Mouse (Mus musculus) heart, embryonic 13.5 days (tissue): Measurements from ENCODE around the gene Rabac1. TPM values are rescaled to one million over a fixed set of nuclear protein-coding genes. Genes with fewer than 3 reads are reported as not detected.

Experiments used
- ATAC-seq: fragments of 200-750 bp; cut with Nextera tagmentation; 2 replicates; pipeline ENCODE4 v1.8.0; 2017; ENCODE audit warnings: moderate TSS enrichment; ENCODE audit not compliant: insufficient number of reproducible peaks, low FRiP score, low TSS enrichment; ENCODE audit errors: extremely low read depth
- H3K27ac ChIP-seq: fragments of 300-500 bp; sonication (generic); replicated peaks from 2 replicates; pipeline ENCODE4 v1.5.1; 2015; ENCODE audit warnings: moderate library complexity, mild to moderate bottlenecking, inconsistent platforms
- H3K27me3 ChIP-seq: fragments of 300-500 bp; sonication (generic); replicated peaks from 2 replicates; pipeline ENCODE4 v1.6.1; 2015; ENCODE audit warnings: mild to moderate bottlenecking, inconsistent platforms
- H3K36me3 ChIP-seq: fragments of 300-500 bp; sonication (generic); 2 replicates; pipeline ENCODE4 v1.6.1; 2015; ENCODE audit warnings: mild to moderate bottlenecking, inconsistent platforms
- H3K4me1 ChIP-seq: fragments of 300-500 bp; sonication (generic); 2 replicates; pipeline ENCODE4 v1.6.1; 2015; ENCODE audit warnings: inconsistent platforms
- H3K4me2 ChIP-seq: fragments of 300-500 bp; sonication (generic); 2 replicates; pipeline ENCODE4 v1.6.1; 2015; ENCODE audit warnings: inconsistent platforms, mild to moderate bottlenecking, moderate library complexity
- H3K4me3 ChIP-seq: fragments of 300-500 bp; sonication (generic); 2 replicates; pipeline ENCODE4 v1.5.1; 2015; ENCODE audit warnings: moderate library complexity, mild to moderate bottlenecking, inconsistent platforms
- H3K9ac ChIP-seq: fragments of 300-500 bp; sonication (generic); 2 replicates; pipeline ENCODE4 v1.6.1; 2015; ENCODE audit warnings: inconsistent platforms, mild to moderate bottlenecking, moderate library complexity
- H3K9me3 ChIP-seq: fragments of 300-500 bp; sonication (generic); 2 replicates; pipeline ENCODE4 v1.6.1; 2016; ENCODE audit warnings: inconsistent platforms
- WGBS: fragments of 180-500 bp; shearing (Covaris S2); methylation state at CpG from one replicate; pipeline ENCODE4 v1.1.7; 2015; ENCODE audit warnings: mixed read lengths; 5-methylcytosine and 5-hydroxymethylcytosine counted together
- polyA plus RNA-seq: library from polyadenylated mRNA; unstranded; fragments of >200 nt; fragmentation: Nextera tagmentation; extraction: Ambion mirVana; gene quantifications from 2 replicates; pipeline ENCODE4 v1.2.1, GENCODE M21; 2015

The Rabac1 gene
- polyA plus RNA-seq, 1 experiment from 2014 or later: 185 TPM

DNA sequence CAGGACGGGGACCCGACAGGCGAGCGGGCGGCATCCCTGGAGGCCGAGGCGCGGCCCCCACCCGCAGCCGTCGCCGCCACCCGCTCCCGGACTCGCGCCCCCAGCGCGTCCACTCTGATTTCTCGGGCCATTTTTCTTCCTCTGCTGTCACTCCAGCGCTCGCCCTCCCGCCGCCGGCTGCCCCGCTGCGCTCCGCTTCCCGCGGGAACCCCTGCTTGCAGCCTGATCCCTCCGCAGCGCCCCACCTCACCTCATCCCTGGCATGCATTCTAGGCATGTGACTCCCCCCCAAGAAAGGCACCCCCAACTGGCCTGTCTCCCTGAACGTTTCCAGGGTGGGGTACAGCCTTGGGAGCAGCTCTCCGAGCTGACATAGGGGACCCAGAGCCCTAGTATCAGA is 17.3 kb downstream of the Rabac1 start:
- Histone ChIP-seq H3K4me1 (peaks cover 9% of the 10 kb centered on the region), H3K4me3 (peak overlapping the region; percentile 49), H3K9me3 (no peaks in the 10 kb centered on the region), H3K27ac (no peak overlapping the region), H3K36me3 (no peaks in the 10 kb centered on the region), H3K4me2 (peak overlapping the region; percentile 70), H3K9ac (peak overlapping the region; percentile 70; the same call in 1 of the 2 replicates), H3K27me3 (peaks cover 78% of the 10 kb centered on the region)
- ATAC-seq: no peak
- WGBS: 3% methylated on average over 28 of the region's 33 CpGs

DNA sequence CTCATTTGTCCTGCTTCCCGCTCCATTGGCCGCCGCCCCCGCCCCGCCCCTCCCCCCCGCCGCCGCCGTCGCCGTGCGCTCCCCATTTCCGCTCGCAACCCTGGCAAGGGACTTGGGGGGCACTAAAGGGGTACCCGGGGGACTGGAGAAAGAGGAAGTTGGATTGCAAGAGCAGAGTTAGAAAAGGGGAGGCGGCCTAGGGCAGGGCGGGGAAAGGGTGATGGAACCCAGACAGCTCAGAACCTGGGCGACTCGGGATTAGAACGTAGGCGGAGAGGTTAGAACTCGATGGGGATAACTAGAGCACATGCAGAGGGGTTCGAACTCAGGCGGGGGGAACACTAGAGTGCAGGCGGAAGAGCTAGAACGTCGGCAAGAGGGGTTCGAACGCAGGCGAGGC is 18.1 kb downstream of the Rabac1 start:
- Histone ChIP-seq H3K27me3 (peaks cover 86% of the 10 kb centered on the region), H3K4me2 (peak overlapping the region; percentile 70), H3K36me3 (no peaks in the 10 kb centered on the region), H3K27ac (no peak overlapping the region), H3K9me3 (no peaks in the 10 kb centered on the region), H3K4me1 (peaks cover 9% of the 10 kb centered on the region), H3K9ac (peak overlapping the region; percentile 70), H3K4me3 (peak overlapping the region; percentile 49)
- WGBS: 2% methylated on average over 26 of the region's 30 CpGs
- ATAC-seq: no peak

DNA sequence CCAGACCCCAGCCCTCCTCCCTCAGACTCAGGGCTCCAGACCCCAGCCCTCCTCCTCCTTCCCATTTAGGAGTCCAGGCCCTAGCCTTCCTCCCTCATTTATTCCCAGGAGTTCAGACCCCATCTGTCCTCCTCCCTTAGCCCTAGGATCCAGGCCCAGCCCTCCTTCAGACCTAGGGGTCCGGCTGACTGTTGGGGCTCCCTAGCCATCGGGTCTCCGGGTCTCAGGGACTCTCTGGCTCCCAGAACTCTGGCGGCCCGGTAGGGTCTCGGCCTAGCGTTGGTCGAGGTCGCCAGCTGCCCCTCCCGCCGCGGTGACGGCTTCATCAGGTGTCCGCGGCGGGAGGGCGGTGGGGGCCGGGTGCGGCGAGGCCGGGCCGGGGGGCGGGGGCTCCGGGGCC is 18.6 kb downstream of the Rabac1 start:
- ATAC-seq: no peak
- H3K27me3 ChIP-seq: peaks cover 90% of the 10 kb centered on the region
- H3K36me3 ChIP-seq: no peaks in the 10 kb centered on the region
- H3K9me3 ChIP-seq: no peaks in the 10 kb centered on the region
- peak overlapping the region; percentile 70 for H3K9ac ChIP-seq
- H3K27ac ChIP-seq: no peak overlapping the region
- 1% methylated on average over 22 of the region's 24 CpGs for WGBS
- H3K4me3 ChIP-seq: peak overlapping the region; percentile 49
- peaks cover 9% of the 10 kb centered on the region for H3K4me1 ChIP-seq
- H3K4me2 ChIP-seq: peak overlapping the region; percentile 70

DNA sequence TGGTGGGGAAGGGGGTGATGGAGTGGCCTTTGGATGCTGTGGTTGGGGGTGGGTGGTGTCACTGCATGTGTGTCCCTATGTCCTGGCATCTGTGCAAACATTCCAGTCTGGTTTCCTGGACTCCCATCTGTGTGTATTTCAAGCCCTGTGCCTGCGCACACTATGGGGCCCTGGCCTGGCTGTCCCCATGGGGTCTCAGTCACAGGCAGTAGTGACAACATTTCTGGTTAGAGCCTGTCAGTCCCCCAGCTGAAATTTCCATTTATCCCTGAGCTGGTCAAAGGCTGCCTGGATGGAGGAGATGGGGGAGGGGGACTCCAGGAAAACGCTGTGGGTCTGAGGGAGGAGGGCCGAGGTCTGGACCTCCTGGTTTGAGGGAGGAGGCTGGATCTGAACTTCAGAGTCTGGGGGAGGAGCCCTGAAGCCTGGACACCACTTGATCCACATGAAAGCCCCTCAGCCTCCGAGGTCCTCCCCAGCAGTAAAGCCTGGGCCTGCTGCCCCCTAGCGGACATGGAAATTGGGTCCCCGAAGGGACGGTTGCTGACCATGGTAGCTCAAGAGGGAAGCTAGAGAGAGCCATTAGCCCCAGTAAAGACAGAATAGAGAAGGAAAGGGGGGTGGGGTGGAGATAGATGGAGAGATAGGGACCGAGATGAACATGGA is 22.5 kb downstream of the Rabac1 start:
- H3K4me1 ChIP-seq: peaks cover 7% of the 10 kb centered on the region
- H3K9me3 ChIP-seq: no peaks in the 10 kb centered on the region
- no peak for ATAC-seq
- no peak overlapping the region for H3K9ac ChIP-seq
- H3K4me2 ChIP-seq: no peak overlapping the region
- peaks cover 100% of the 10 kb centered on the region for H3K27me3 ChIP-seq
- no peak overlapping the region for H3K4me3 ChIP-seq
- 1% methylated on average over 8 of the region's 8 CpGs for WGBS
- no peaks in the 10 kb centered on the region for H3K36me3 ChIP-seq
- H3K27ac ChIP-seq: no peak overlapping the region

DNA sequence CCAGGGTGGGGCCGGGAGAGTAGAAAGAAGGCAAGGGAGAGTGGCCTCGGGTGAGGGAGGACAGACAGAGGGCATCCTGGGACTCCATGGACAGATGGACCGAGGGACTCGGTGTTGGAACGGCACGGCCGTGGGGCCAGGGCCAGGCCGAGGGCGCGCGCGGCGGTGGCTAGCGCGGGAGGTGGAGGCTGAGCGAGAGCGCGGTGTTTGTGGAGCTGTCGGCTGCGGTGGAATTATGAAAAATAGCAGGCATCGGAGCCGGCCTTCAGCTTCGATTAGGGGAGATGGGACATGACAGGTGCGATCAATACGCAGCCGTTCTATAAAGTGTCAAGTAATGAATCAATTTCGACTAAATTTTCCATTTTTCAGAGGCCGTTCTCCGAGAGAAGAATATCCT is 23.8 kb downstream of the Rabac1 start:
- no peaks in the 10 kb centered on the region for H3K9me3 ChIP-seq
- 6% methylated on average over 29 of the region's 29 CpGs for WGBS
- peaks cover 100% of the 10 kb centered on the region for H3K27me3 ChIP-seq
- H3K4me2 ChIP-seq: no peak overlapping the region
- H3K36me3 ChIP-seq: no peaks in the 10 kb centered on the region
- ATAC-seq: no peak
- H3K4me3 ChIP-seq: no peak overlapping the region
- H3K9ac ChIP-seq: no peak overlapping the region
- H3K4me1 ChIP-seq: peaks cover 10% of the 10 kb centered on the region
- no peak overlapping the region for H3K27ac ChIP-seq

DNA sequence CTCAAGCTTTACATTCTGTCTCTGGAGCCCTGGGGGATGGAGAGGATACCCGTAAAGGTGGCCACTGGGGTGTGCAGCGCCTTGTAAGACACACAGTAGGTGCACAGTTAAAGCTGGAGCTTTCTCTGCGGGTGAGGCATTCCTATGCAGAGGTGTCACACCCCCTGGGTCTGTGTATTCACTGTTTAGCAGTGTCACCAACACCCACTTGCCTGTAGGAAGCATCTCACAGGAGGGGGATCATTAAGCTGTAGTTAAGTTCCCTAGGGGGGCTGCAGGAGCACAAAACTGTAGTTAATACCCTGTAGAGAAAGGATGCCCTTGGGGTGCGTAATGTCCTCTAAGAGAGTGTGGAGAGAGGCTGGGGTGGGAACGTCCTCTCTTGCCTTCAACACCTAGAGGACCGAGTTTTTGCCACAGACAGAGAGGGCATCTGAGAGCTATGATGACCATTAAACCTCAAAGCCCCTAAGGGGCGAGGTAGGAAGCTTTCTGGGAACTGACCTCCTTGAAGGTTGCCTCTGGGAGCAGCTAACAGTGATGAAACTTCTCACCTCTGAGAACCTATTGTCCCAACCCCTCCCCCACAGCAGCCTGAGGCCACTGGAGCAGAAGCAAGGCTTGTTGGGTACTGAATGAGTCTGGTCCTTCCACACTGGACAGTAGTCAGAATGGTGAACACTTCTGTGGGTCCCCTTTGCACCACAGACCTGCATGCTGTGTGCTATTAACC is 25.1 kb downstream of the Rabac1 start:
- no peak for ATAC-seq
- Histone ChIP-seq H3K4me3 (no peak overlapping the region), H3K27ac (no peak overlapping the region), H3K4me2 (no peak overlapping the region), H3K4me1 (peaks cover 10% of the 10 kb centered on the region), H3K36me3 (no peaks in the 10 kb centered on the region), H3K9ac (no peak overlapping the region), H3K9me3 (no peaks in the 10 kb centered on the region), H3K27me3 (peaks cover 100% of the 10 kb centered on the region)
- WGBS: 2% methylated on average over 7 of the region's 7 CpGs

DNA sequence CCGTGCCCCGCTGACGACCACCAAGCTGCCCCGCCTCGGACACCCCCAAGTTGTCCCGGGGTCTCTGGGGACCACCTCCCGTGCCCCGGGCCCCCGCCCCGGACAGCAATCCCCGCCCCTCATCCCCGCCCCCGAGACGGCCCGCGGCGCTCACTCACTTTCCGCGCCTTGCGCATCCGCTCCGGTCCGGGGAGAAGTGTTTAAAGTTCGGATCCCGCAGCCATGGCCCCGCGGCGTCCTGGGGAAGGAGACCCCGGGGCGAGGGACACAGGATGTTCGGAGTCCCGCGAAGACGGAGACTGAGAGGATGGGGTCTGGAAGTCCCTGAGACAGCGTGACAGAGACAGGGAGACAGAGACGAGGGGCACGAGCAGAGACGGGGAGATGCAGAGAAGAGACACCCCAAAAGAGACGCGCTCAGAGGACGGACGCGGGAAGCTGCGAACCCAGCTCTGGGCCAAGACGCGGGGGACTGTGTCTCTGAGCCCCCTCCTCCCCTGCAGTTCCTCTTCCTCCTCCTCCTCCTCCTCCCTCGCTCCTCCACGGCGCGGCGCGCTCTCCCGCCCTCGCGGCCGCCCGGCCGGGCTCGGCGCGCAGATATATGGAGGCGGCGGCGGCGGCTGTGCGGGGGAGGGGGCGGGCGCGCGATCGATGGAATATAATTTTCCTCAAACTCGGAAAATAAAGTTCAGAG is 28.1 kb downstream of the Rabac1 start, which contains the start of gene Gm4881:
Gm4881 (minus strand) TSS at position 238 of the 694 bp plus-strand sequence.
- Histone ChIP-seq H3K4me2 (peak within 1 kb of the TSS; percentile 73), H3K27ac (no peak within 1 kb of the TSS), H3K36me3 (no peaks in the 10 kb centered on the region), H3K9ac (peak within 1 kb of the TSS; percentile 58), H3K9me3 (no peaks in the 10 kb centered on the region), H3K27me3 (peaks cover 100% of the 10 kb centered on the region), H3K4me1 (peaks cover 10% of the 10 kb centered on the region), H3K4me3 (peak within 1 kb of the TSS; percentile 51)
- no peak for ATAC-seq
- under 1% methylated on average over 62 of the region's 72 CpGs for WGBS

DNA sequence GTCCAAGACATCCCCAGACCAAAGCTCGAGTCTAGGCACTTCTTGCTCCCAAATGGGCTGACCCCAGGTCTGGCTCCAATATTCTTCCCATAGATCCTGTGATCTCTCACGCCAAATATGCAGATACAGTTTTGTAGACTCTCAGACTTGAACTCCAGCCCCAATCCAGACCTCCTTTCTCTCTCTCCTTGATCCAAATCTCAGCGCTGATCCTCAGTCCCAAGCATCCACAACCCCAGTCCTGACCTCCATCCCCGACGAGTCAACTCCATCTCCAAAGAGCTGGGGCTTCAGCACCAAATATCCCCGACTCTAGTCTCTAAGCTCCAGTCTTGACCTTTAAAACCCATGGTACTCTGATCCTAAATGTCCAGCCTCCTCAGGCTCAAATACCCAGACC is 28.9 kb downstream of the Rabac1 start:
- Histone ChIP-seq H3K27me3 (peaks cover 100% of the 10 kb centered on the region), H3K4me1 (peaks cover 10% of the 10 kb centered on the region), H3K9ac (no peak overlapping the region), H3K9me3 (no peaks in the 10 kb centered on the region), H3K4me3 (no peak overlapping the region), H3K4me2 (no peak overlapping the region), H3K36me3 (no peaks in the 10 kb centered on the region), H3K27ac (no peak overlapping the region)
- ATAC-seq: no peak
- 7% methylated on average over 6 of the region's 6 CpGs for whole genome bisulfite sequencing

DNA sequence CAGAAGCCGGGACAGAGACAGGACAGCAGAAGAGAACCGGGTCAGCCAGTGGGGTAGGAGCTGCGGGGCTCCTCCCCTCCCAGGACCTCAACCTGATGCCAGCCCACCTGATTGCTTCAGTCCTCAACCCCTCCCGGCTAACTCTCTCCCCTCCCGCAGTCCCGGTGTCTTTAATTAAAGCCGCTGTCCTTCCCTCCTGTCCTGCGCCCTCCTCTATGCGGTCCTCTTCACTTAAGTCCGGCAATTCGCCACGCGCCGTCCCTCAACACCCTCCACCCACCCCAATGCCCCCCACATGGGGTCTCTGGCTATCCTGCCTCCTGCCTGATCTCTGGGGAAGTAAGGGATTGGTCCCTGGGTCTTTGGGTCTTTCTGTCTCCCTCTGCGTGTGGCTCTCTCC is 40.9 kb downstream of the Rabac1 start:
- H3K27ac ChIP-seq: no peak overlapping the region
- WGBS: under 1% methylated on average over 11 of the region's 15 CpGs
- peaks cover 10% of the 10 kb centered on the region for H3K36me3 ChIP-seq
- no peak overlapping the region for H3K4me3 ChIP-seq
- no peak overlapping the region for H3K4me2 ChIP-seq
- no peak for ATAC-seq
- peaks cover 6% of the 10 kb centered on the region; the same call in 1 of the 2 replicates for H3K4me1 ChIP-seq
- H3K9me3 ChIP-seq: no peaks in the 10 kb centered on the region
- H3K27me3 ChIP-seq: peaks cover 95% of the 10 kb centered on the region
- no peak overlapping the region for H3K9ac ChIP-seq

DNA sequence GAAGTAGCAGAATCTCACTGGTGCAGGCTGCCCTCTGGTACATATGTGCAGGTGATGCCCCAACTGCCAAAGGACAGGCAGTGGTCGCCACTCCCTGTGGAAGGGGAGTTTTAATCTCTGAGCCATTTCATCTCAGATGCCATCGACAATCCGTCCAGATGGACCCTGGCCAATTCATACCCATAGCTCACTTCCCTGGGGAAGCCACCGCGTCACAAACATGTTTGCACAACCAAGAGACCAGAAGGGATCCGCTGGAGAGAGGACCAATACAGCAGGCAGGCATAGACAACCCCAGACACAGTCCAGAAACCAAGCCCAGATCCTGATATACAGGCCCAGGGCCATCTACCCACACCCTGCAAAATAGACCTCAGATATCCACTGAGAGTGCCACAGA is 42.1 kb downstream of the Rabac1 start:
- Histone ChIP-seq H3K9me3 (no peaks in the 10 kb centered on the region), H3K4me1 (peaks cover 6% of the 10 kb centered on the region; the same call in 1 of the 2 replicates), H3K9ac (no peak overlapping the region), H3K4me2 (no peak overlapping the region), H3K36me3 (peaks cover 21% of the 10 kb centered on the region), H3K27me3 (peaks cover 84% of the 10 kb centered on the region), H3K4me3 (no peak overlapping the region), H3K27ac (no peak overlapping the region)
- WGBS: 56% methylated on average over 6 of the region's 6 CpGs
- no peak for ATAC-seq
